Mouse (Mus musculus): ENCODE measurements around the gene Tulp2.
"Not testable (repeated sequence)": the region's sequence is repeated elsewhere in the genome, so short reads cannot be mapped to it uniquely, and the experiment has no call there.

Tulp2 gene

GRCm38 (mm10) chr7:45484985-45485384 lies 3.3 kb downstream of the Tulp2 start:
- in situ Hi-C loops (cut with MseI, MboI) = not testable (repeated sequence)

GRCm38 (mm10) chr7:45486158-45486557 lies 4.5 kb downstream of the Tulp2 start:
- in situ Hi-C loops (cut with MseI, MboI) = no loop called here

- in situ Hi-C loops (cut with MseI, MboI) = no loop called here
Observed at GRCm38 (mm10) chr7:45486761-45487415, 5.2 kb downstream of the Tulp2 start, which contains the start of gene Gm45808. TSS of gene Gm45808 (minus strand) at chr7:45486811.

GRCm38 (mm10) chr7:45487861-45488292 lies 6.2 kb downstream of the Tulp2 start:
- in situ Hi-C loops (cut with MseI, MboI) = no loop called here

- in situ Hi-C loops (cut with MseI, MboI) = no loop called here
Observed at GRCm38 (mm10) chr7:45488293-45489204, 6.9 kb downstream of the Tulp2 start, which contains the start of gene Dhdh. TSS of gene Dhdh (minus strand) at chr7:45488805.

- in situ Hi-C loops (cut with MseI, MboI) = no loop called here
Observed at GRCm38 (mm10) chr7:45489578-45489977, 7.9 kb downstream of the Tulp2 start.

- in situ Hi-C loops (cut with MseI, MboI) = no loop called here
Observed at GRCm38 (mm10) chr7:45490822-45491221, 9.1 kb downstream of the Tulp2 start.

GRCm38 (mm10) chr7:45491264-45491663 lies 9.6 kb downstream of the Tulp2 start:
- in situ Hi-C loops (cut with MseI, MboI) = no loop called here

- in situ Hi-C loops (cut with MseI, MboI) = no loop called here
Observed at GRCm38 (mm10) chr7:45492225-45492844, 10.7 kb downstream of the Tulp2 start.

- in situ Hi-C loops (cut with MseI, MboI) = no loop called here
Observed at GRCm38 (mm10) chr7:45492951-45493350, 11.3 kb downstream of the Tulp2 start.

- in situ Hi-C loops (cut with MseI, MboI) = no loop called here
Observed at GRCm38 (mm10) chr7:45494548-45494947, 12.9 kb downstream of the Tulp2 start.

- in situ Hi-C loops (cut with MseI, MboI) = no loop called here
Observed at GRCm38 (mm10) chr7:45498427-45498826, 16.8 kb downstream of the Tulp2 start.

GRCm38 (mm10) chr7:45507583-45507982 lies 25.9 kb downstream of the Tulp2 start:
- in situ Hi-C loops (cut with MseI, MboI) = no loop called here

GRCm38 (mm10) chr7:45508561-45508960 lies 26.9 kb downstream of the Tulp2 start:
- in situ Hi-C loops (cut with MseI, MboI) = no loop called here

GRCm38 (mm10) chr7:45509181-45509882 lies 27.7 kb downstream of the Tulp2 start:
- in situ Hi-C loops (cut with MseI, MboI) = no loop called here

GRCm38 (mm10) chr7:45509912-45510787 lies 28.5 kb downstream of the Tulp2 start, which contains the start of gene Nucb1:
TSS of gene Nucb1 (minus strand) at chr7:45510406.
- in situ Hi-C loops (cut with MseI, MboI) = loop anchor here in 1 of 2 experiments (10.0 kb wide), 1 partner anchor 55 kb away; the partner anchor contains the start of gene Ftl1

- in situ Hi-C loops (cut with MseI, MboI) = loop anchor here in 1 of 2 experiments (10.0 kb wide), 1 partner anchor 60 kb away; the partner anchor contains the start of gene Ftl1
Observed at GRCm38 (mm10) chr7:45514411-45514810, 32.7 kb downstream of the Tulp2 start.

- in situ Hi-C loops (cut with MseI, MboI) = loop anchor here in 1 of 2 experiments (10.0 kb wide), 1 partner anchor 61 kb away; the partner anchor contains the start of gene Ftl1
Observed at GRCm38 (mm10) chr7:45515436-45515835, 33.8 kb downstream of the Tulp2 start.

- in situ Hi-C loops (cut with MseI, MboI) = loop anchor here in 1 of 2 experiments (10.0 kb wide), 1 partner anchor 62 kb away; the partner anchor contains the start of gene Ftl1
Observed at GRCm38 (mm10) chr7:45516846-45517245, 35.2 kb downstream of the Tulp2 start.

- in situ Hi-C loops (cut with MseI, MboI) = loop anchor here in 1 of 2 experiments (10.0 kb wide), 1 partner anchor 64 kb away; the partner anchor contains the start of gene Ftl1
Observed at GRCm38 (mm10) chr7:45518618-45519017, 36.9 kb downstream of the Tulp2 start.
